Mouse (Mus musculus) heart, adult 11 months (tissue): ENCODE data around the gene Crybg3.
A peak's percentile ranks its signal among the peaks of the same experiment; 100 is the strongest.

Experiments
- DNase-seq: peaks from one replicate; pipeline ENCODE4 v3.0.0; 2022

Gene Crybg3

GRCm38 (mm10) chr16:59579237-59579636 is 21.5 kb downstream of the Crybg3 start:
- DNase-seq: peak; percentile 55

- DNase-seq: peak; percentile 89
Observed at GRCm38 (mm10) chr16:59573961-59574360, 26.8 kb downstream of the Crybg3 start.

GRCm38 (mm10) chr16:59572685-59573084 is 28.1 kb downstream of the Crybg3 start:
- peak; percentile 95 for DNase-seq

GRCm38 (mm10) chr16:59570807-59571206 is 30.0 kb downstream of the Crybg3 start:
- DNase-seq: no peak

GRCm38 (mm10) chr16:59569837-59570236 is 30.9 kb downstream of the Crybg3 start:
- DNase-seq: peak; percentile 89

GRCm38 (mm10) chr16:59567721-59568381 is 32.9 kb downstream of the Crybg3 start:
- DNase-seq: peak; percentile 96

- peak; percentile 86 for DNase-seq
Observed at GRCm38 (mm10) chr16:59566437-59566836, 34.3 kb downstream of the Crybg3 start.

- peak; percentile 30 for DNase-seq
Observed at GRCm38 (mm10) chr16:59565631-59566030, 35.1 kb downstream of the Crybg3 start.

- peak; percentile 42 for DNase-seq
Observed at GRCm38 (mm10) chr16:59564025-59564424, 36.8 kb downstream of the Crybg3 start.

- DNase-seq: peak; percentile 92
Observed at GRCm38 (mm10) chr16:59559300-59560200, 41.2 kb downstream of the Crybg3 start.

GRCm38 (mm10) chr16:59558916-59559299 is 41.9 kb downstream of the Crybg3 start:
- DNase-seq: no peak

- DNase-seq: no peak
Observed at GRCm38 (mm10) chr16:59553490-59554161, 47.2 kb downstream of the Crybg3 start.

- DNase-seq: no peak
Observed at GRCm38 (mm10) chr16:59551507-59551906, 49.3 kb downstream of the Crybg3 start.

GRCm38 (mm10) chr16:59549631-59550030 is 51.1 kb downstream of the Crybg3 start:
- DNase-seq: peak; percentile 48

- peak; percentile 49 for DNase-seq
Observed at GRCm38 (mm10) chr16:59548582-59548947, 52.2 kb downstream of the Crybg3 start.

- peak; percentile 89 for DNase-seq
Observed at GRCm38 (mm10) chr16:59547887-59548581, 52.7 kb downstream of the Crybg3 start.

- peak; percentile 55 for DNase-seq
Observed at GRCm38 (mm10) chr16:59547466-59547865, 53.3 kb downstream of the Crybg3 start.

- DNase-seq: peak; percentile 87
Observed at GRCm38 (mm10) chr16:59545360-59545759, 55.4 kb downstream of the Crybg3 start.

GRCm38 (mm10) chr16:59541382-59541781 is 59.4 kb downstream of the Crybg3 start:
- peak; percentile 65 for DNase-seq

GRCm38 (mm10) chr16:59540944-59541343 is 59.8 kb downstream of the Crybg3 start:
- no peak for DNase-seq

GRCm38 (mm10) chr16:59535673-59536072 is 65.1 kb downstream of the Crybg3 start:
- DNase-seq: peak; percentile 53

GRCm38 (mm10) chr16:59534349-59534748 is 66.4 kb downstream of the Crybg3 start:
- DNase-seq: peak; percentile 95

GRCm38 (mm10) chr16:59532561-59532960 is 68.2 kb downstream of the Crybg3 start:
- DNase-seq: peak; percentile 81
